Mouse (Mus musculus) hindbrain, embryonic 12.5 days (tissue): ENCODE results near the gene Entpd7. TPM values are rescaled to one million over a fixed set of nuclear protein-coding genes. Genes with fewer than 3 reads are reported as not detected.

Source experiments
- ATAC-seq: fragments of 200-750 bp; cut with Nextera tagmentation; 2 replicates; pipeline ENCODE4 v1.8.0; 2017; ENCODE audit warnings: moderate TSS enrichment; ENCODE audit not compliant: low FRiP score
- H3K27ac ChIP-seq: fragments of 300-500 bp; sonication (generic); 2 replicates; pipeline ENCODE4 v1.5.1; 2016; ENCODE audit warnings: mild to moderate bottlenecking
- H3K27me3 ChIP-seq: fragments of 300-500 bp; sonication (generic); 2 replicates; pipeline ENCODE4 v1.6.1; 2016; ENCODE audit warnings: mild to moderate bottlenecking
- H3K36me3 ChIP-seq: fragments of 300-500 bp; sonication (generic); 2 replicates; pipeline ENCODE4 v1.6.1; 2016; ENCODE audit warnings: mild to moderate bottlenecking
- H3K4me1 ChIP-seq: fragments of 300-500 bp; sonication (generic); 2 replicates; pipeline ENCODE4 v1.6.1; 2016
- H3K4me2 ChIP-seq: fragments of 300-500 bp; sonication (generic); replicated peaks from 2 replicates; pipeline ENCODE4 v1.6.1; 2016; ENCODE audit warnings: mild to moderate bottlenecking
- H3K4me3 ChIP-seq: fragments of 300-500 bp; sonication (generic); 2 replicates; pipeline ENCODE4 v1.5.1; 2016; ENCODE audit warnings: mild to moderate bottlenecking
- H3K9ac ChIP-seq: fragments of 300-500 bp; sonication (generic); 2 replicates; pipeline ENCODE4 v1.6.1; 2016; ENCODE audit warnings: mild to moderate bottlenecking, moderate library complexity
- H3K9me3 ChIP-seq: fragments of 300-500 bp; sonication (generic); replicated peaks from 2 replicates; pipeline ENCODE4 v1.6.1; 2016; ENCODE audit warnings: mild to moderate bottlenecking
- WGBS: fragments of 180-500 bp; shearing (Covaris S2); methylation state at CpG from one replicate; pipeline ENCODE4 v1.1.7; 2016; 5-methylcytosine and 5-hydroxymethylcytosine counted together
- polyA plus RNA-seq: library from polyadenylated mRNA; unstranded; fragments of >200 nt; fragmentation: Nextera tagmentation; extraction: Ambion mirVana; gene quantifications from 2 replicates; pipeline ENCODE4 v1.2.1, GENCODE M21; 2016

The Entpd7 gene
- polyA plus RNA-seq, 1 experiment from 2014 or later, result 10.5 TPM

DNA sequence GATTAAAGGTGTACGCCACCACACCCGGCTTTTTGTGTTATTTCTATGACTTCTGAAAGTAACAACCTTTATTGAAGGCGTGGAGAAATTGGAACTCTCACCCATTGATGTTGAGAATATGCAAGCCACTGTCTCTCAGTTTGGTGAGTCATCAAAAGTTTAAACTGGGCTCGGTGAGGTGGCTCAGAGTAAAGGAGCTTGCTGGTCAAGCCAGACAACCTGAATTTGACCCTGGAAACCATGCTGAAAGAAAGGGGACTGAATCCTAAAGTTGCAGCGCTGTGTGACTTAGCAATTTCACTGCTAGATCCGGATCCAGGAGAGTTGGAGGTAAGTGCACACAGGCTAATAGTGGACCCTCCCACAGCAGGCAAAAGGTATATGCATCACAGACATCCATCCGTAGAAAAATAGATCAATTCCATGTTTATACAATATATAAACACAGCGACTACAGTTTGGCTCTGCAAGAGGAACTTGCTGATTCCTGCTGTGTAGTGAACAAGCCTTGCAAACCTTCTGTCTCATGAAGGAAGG lies 10.9 kb upstream of the Entpd7 start:
- Histone ChIP-seq H3K9ac (no peak overlapping the region), H3K27ac (no peak overlapping the region), H3K4me2 (no peak overlapping the region), H3K9me3 (no peaks in the 10 kb centered on the region), H3K36me3 (no peaks in the 10 kb centered on the region), H3K4me3 (no peak overlapping the region), H3K4me1 (peaks cover 17% of the 10 kb centered on the region), H3K27me3 (peaks cover 3% of the 10 kb centered on the region; the same call in 1 of the 2 replicates)
- 86% methylated on average over 8 of the region's 8 CpGs for WGBS
- no peak for ATAC-seq

DNA sequence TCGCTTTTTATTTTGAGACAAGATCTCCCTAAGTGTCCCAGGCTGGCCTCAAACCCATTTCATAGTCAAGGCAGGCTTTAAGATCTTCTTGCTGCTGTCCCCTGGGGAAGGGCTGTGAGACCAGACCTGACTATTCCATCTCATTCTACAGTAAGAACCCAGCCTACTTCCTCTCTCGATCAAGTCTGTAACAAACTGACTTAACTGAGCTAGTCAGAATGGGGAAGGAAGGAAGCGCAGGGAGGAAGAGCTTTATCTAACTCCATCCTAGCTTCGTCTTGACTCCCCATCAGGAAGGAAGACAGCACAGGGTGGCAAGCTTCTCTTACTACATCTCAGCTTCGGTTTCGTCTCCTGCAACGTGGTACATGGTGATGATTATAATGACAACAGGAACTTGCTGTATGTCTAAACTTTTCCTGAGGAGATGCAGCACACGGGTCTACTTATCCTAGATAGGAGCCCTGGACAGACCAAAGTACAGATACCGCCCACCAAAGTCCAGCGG lies 9.9 kb upstream of the Entpd7 start:
- Histone ChIP-seq H3K9ac (no peak overlapping the region), H3K4me2 (no peak overlapping the region), H3K36me3 (no peaks in the 10 kb centered on the region), H3K4me3 (no peak overlapping the region), H3K27ac (no peak overlapping the region), H3K27me3 (peaks cover 4% of the 10 kb centered on the region; the same call in 1 of the 2 replicates), H3K9me3 (no peaks in the 10 kb centered on the region), H3K4me1 (peaks cover 13% of the 10 kb centered on the region)
- WGBS, result 86% methylated on average over 10 of the region's 10 CpGs
- no peak for ATAC-seq

DNA sequence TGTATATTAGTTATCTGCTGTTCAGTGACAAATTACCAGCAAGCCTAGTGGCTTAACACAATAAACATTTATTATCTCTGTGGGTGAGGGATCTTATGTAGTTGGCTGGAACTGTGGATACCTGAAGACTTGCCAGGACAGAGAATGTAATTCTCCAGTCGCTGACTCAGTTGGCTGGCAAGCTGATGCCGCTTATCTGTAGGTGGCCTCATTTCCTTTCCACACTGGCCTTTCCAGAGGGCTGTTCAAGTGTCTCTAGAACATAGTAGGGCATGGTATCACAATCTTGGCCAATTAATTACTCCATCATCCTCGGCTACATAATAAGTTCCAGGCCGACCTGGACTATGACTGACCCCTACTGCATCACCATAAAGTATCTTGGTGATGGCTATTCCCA lies 7.9 kb upstream of the Entpd7 start:
- peaks cover 6% of the 10 kb centered on the region; the same call in 1 of the 2 replicates for H3K27me3 ChIP-seq
- H3K4me1 ChIP-seq, result peaks cover 1% of the 10 kb centered on the region; the same call in 1 of the 2 replicates
- H3K4me2 ChIP-seq, result no peak overlapping the region
- no peak overlapping the region for H3K4me3 ChIP-seq
- H3K9me3 ChIP-seq, result no peaks in the 10 kb centered on the region
- no peaks in the 10 kb centered on the region for H3K36me3 ChIP-seq
- H3K27ac ChIP-seq, result no peak overlapping the region
- no peak for ATAC-seq
- no peak overlapping the region for H3K9ac ChIP-seq
- WGBS, result 89% methylated on average over 4 of the region's 4 CpGs

DNA sequence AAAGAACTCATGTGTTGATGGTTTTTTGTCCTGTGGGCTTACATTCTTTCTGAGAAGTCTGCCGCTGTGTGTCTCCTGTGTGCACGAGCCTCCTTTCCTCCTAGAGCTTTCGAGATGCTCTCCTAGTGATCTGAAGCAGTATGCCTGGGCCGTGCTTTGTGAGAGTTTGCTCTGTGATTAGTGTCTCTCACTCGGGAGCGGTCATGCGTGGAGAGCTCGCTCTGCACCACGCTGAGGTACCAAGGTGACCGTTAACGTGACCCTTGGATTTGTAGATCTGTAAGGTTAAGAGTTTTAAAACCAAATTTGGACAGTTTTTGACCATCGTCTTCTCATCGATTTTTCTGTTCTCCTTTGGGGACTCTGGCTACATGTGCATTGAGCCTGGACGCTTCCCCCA lies 3.3 kb downstream of the Entpd7 start:
- peaks cover 15% of the 10 kb centered on the region for H3K4me1 ChIP-seq
- WGBS, result 66% methylated on average over 14 of the region's 14 CpGs
- H3K9ac ChIP-seq, result no peak overlapping the region
- H3K4me2 ChIP-seq, result no peak overlapping the region
- H3K36me3 ChIP-seq, result peaks cover 6% of the 10 kb centered on the region; the same call in 1 of the 2 replicates
- no peak for ATAC-seq
- no peaks in the 10 kb centered on the region for H3K9me3 ChIP-seq
- H3K27ac ChIP-seq, result no peak overlapping the region
- H3K4me3 ChIP-seq, result no peak overlapping the region
- H3K27me3 ChIP-seq, result no peaks in the 10 kb centered on the region

DNA sequence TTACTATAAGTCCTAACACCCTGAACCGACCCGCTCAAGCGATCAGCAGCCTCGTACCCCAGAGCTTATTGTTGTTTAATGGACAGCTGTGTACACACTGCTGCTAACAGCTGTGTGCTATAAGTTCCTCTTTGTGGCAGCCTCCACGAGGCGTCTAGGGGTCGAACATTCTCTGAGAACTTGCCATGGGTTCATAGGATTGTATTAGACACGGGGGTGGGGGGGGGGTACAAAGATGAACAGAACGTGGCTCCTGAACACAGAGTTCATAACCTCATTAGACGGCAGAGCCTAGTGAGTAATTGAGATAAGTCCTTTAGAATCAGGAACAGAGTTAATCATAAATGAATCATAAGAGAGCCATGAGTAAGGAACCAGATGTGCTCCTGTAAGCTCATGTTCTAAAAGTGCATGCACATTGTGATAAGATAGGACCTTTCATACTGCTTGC lies 6.1 kb downstream of the Entpd7 start:
- Histone ChIP-seq H3K27ac (no peak overlapping the region), H3K9me3 (no peaks in the 10 kb centered on the region), H3K4me2 (no peak overlapping the region), H3K4me3 (no peak overlapping the region), H3K36me3 (peaks cover 16% of the 10 kb centered on the region), H3K9ac (no peak overlapping the region), H3K27me3 (no peaks in the 10 kb centered on the region), H3K4me1 (peaks cover 10% of the 10 kb centered on the region)
- WGBS, result 47% methylated on average over 10 of the region's 10 CpGs
- ATAC-seq, result no peak

DNA sequence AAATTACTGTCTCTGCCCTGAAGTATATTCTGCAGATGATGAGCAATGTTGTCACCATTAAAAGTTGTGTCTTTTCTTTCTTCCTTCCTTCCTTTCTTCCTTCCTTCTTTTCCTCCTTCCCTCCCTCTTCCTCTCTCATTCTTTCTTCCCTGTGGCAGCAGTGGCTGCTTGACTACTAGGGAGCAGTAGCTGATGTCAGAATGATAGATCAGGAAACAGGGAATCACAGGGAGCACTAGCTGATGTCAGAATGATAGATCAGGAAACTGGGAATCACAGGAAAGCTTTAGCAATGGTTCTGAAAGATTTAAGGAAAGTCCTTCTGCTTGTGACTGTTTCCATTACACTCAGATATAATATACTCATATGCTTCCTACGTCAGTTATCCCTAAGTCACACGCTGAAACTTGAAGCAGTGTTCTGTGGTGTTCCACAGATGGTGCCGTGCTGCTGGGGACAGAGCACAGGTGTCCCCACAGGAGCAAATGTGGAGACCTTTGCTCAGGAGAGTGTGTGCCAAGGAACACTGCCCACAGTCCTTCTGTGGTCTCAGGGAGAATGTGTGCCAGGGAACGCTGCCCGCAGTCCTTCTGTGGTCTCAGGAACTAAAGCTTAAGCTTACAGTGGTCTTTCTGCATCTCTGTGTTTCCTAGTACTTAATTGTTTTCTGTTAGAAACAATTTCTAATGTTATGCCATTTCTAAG lies 8.3 kb downstream of the Entpd7 start:
- 93% methylated on average over 5 of the region's 5 CpGs for WGBS
- Histone ChIP-seq H3K4me1 (peaks cover 4% of the 10 kb centered on the region; the same call in 1 of the 2 replicates), H3K9ac (no peak overlapping the region)

DNA sequence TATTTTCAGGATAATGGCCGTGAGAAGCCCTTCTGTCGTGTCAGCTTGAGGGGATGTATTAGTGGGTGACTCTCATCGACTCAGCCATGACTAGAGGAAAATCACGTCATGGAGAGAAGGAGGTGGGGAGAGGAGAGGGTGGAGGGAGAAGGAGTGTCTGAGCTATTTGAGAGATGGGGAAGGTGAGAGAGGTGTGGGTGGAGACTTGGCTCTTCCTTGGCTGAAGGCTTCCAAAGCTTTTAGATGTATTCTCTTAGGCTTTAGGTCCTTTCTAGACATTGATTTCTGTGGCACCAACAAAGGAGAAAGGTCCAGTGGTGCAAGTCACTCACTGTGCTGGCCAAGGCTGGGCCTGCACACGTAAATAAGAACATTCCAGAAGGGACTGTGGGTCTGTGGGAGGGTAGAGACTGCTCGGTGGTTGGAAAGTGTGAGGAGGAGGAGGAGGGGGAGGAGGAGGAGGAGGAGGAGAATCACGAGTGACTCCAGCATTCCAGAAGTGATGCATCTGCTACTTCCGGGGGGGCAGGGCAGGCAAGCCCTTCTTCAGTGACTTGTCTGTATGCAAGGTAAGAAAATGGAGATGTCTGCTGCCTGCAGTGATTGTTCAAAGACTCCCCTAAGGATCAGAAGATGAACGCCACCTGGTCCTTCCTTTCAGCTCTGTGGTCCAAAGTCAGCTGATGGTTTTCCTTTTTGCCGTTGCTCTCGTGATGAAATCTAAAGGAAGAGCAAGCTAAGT lies 9.7 kb downstream of the Entpd7 start:
- Histone ChIP-seq H3K4me2 (no peak overlapping the region), H3K27ac (no peak overlapping the region), H3K4me3 (no peak overlapping the region), H3K27me3 (no peaks in the 10 kb centered on the region), H3K9me3 (no peaks in the 10 kb centered on the region), H3K36me3 (peaks cover 31% of the 10 kb centered on the region), H3K9ac (no peak overlapping the region), H3K4me1 (0 out of 2 replicates have a peak, but pooled peaks cover 3% of the 10 kb centered on the region)
- 74% methylated on average over 11 of the region's 11 CpGs for WGBS
- ATAC-seq, result no peak

More for the DNA sequence above, 8.3 kb downstream of the Entpd7 start:
- peaks cover 26% of the 10 kb centered on the region for H3K36me3 ChIP-seq
- H3K4me2 ChIP-seq, result no peak overlapping the region
- no peak for ATAC-seq
- no peak overlapping the region for H3K27ac ChIP-seq
- H3K9me3 ChIP-seq, result no peaks in the 10 kb centered on the region
- H3K4me3 ChIP-seq, result no peak overlapping the region
- H3K27me3 ChIP-seq, result no peaks in the 10 kb centered on the region

DNA sequence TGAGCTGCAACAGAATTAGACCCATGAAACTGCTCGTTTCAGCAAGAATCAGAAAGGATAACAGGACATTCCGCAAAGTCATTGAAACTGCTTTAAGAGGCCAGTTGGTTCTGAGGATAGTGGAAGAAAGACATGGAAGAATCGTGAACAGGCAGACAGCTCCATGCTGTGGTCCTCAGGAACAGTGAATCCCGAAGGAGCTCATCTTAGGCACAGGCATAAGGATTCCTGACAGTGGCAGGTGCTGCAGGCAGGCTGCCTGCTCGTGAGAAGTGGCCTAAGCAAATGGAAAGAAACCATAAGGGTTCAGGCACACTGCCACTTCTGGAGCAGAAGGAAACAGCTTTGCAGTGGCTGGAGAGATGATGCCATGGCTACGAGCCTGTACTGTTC lies 10.3 kb downstream of the Entpd7 start:
- H3K27ac ChIP-seq, result no peak overlapping the region
- no peaks in the 10 kb centered on the region for H3K9me3 ChIP-seq
- H3K4me1 ChIP-seq, result 0 out of 2 replicates have a peak, but pooled peaks cover 3% of the 10 kb centered on the region
- ATAC-seq, result no peak
- H3K4me2 ChIP-seq, result no peak overlapping the region
- H3K4me3 ChIP-seq, result no peak overlapping the region
- 83% methylated on average over 6 of the region's 6 CpGs for WGBS
- H3K9ac ChIP-seq, result no peak overlapping the region
- peaks cover 37% of the 10 kb centered on the region for H3K36me3 ChIP-seq
- no peaks in the 10 kb centered on the region for H3K27me3 ChIP-seq

DNA sequence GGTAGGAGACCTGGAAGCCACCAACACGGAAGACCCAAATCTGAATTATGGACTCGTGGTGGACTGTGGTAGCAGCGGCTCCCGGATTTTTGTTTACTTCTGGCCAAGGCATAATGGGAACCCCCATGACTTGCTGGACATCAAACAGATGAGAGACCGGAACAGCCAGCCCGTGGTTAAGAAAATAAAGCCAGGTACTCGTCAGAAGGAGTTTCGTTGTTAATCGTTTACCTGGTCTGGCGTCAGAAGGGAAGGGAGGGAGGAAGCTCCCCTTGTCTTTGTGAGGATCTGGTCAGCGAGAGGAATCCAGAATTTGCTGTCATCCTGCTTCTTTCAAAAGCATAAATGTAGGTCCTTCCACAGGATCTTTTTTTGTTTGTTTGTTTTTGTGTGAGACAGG lies 14.7 kb downstream of the Entpd7 start:
- H3K4me1 ChIP-seq, result no peaks in the 10 kb centered on the region
- H3K4me2 ChIP-seq, result no peak overlapping the region
- no peak overlapping the region for H3K9ac ChIP-seq
- no peak overlapping the region for H3K27ac ChIP-seq
- peaks cover 63% of the 10 kb centered on the region for H3K36me3 ChIP-seq
- H3K4me3 ChIP-seq, result no peak overlapping the region
- H3K9me3 ChIP-seq, result no peaks in the 10 kb centered on the region
- 89% methylated on average over 11 of the region's 11 CpGs for WGBS
- ATAC-seq, result no peak
- no peaks in the 10 kb centered on the region for H3K27me3 ChIP-seq

DNA sequence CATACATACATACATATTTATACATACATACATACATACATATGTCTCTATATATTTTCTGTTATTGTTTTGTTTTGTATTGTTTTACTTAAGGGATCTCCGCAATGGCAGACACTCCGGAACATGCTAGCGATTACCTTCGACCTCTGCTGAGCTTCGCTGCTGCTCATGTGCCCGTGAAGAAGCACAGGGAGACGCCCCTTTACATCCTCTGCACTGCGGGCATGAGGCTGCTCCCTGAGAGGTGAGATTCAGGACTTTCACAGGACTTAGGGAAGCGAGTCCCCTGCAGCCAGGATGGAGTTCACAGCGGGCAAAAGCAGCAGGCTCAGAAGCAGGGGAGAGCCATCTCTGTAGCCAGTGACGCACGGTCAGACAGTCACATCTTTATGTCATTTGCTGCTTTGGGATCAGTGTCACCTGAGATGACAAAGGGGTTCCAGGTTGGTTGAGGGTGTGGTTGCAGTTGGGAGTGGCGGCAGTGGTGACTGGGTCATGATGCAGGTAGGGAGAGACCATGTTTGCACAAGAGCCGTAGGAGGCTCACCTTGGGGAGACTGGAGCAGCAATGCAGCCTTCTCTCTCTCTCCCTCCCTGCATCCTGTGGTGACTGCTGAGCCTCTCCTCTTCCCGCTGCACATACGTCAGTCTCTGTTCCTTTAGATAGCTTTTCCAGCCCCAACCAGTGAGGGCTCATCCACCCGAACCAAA lies 15.5 kb downstream of the Entpd7 start:
- peaks cover 58% of the 10 kb centered on the region for H3K36me3 ChIP-seq
- no peaks in the 10 kb centered on the region for H3K27me3 ChIP-seq
- H3K27ac ChIP-seq, result no peak overlapping the region
- H3K9ac ChIP-seq, result no peak overlapping the region
- H3K9me3 ChIP-seq, result no peaks in the 10 kb centered on the region
- no peak overlapping the region for H3K4me2 ChIP-seq
- WGBS, result 91% methylated on average over 17 of the region's 17 CpGs
- no peak for ATAC-seq
- no peak overlapping the region for H3K4me3 ChIP-seq
- no peaks in the 10 kb centered on the region for H3K4me1 ChIP-seq

DNA sequence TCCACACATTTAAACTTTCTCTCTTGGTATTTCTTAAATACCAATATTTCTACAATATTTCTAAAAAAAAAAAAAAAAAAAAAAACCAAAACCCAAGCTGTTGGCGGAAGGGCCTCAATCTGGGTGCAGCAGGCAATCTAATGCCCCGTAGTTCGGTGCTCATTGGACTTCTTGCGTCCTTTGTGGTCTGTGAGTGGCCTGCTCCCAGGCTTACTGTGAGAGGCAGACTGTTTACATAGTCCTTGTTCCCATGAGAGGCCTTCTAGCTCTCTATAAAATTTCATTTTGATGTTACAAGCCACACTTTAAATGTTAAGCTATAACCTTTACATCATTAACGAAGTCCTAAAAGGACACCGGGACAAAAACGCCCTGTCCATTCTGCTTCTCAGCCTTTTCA lies 18.7 kb downstream of the Entpd7 start:
- Histone ChIP-seq H3K4me1 (no peaks in the 10 kb centered on the region), H3K27ac (no peak overlapping the region), H3K9ac (no peak overlapping the region), H3K4me2 (no peak overlapping the region), H3K36me3 (peaks cover 41% of the 10 kb centered on the region), H3K9me3 (no peaks in the 10 kb centered on the region), H3K4me3 (no peak overlapping the region), H3K27me3 (no peaks in the 10 kb centered on the region)
- WGBS, result 95% methylated on average over 7 of the region's 7 CpGs
- no peak for ATAC-seq

DNA sequence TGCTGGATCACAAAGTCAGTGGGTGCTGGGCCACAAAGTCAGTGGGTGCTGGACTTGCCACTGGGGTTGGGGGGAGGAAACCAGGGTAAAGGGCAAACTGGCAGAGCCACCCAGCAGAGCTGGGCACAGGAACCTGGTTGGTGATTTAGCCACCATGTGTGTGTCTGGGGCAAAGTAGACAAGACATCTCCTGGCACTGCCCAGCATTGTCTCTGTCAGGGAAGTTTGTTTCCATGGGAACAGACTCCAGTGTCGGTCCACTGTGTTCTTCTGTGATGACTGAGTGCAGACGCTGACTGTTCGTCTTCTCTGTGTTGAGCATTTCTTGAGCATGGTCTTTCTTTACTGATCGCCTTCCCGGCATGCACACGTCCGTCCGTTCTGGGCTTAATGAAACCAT lies 19.8 kb downstream of the Entpd7 start:
- H3K27ac ChIP-seq, result no peak overlapping the region
- H3K4me1 ChIP-seq, result no peaks in the 10 kb centered on the region
- no peak overlapping the region for H3K4me2 ChIP-seq
- no peak overlapping the region for H3K9ac ChIP-seq
- 75% methylated on average over 8 of the region's 8 CpGs for WGBS
- H3K9me3 ChIP-seq, result no peaks in the 10 kb centered on the region
- H3K27me3 ChIP-seq, result no peaks in the 10 kb centered on the region
- no peak overlapping the region for H3K4me3 ChIP-seq
- H3K36me3 ChIP-seq, result peaks cover 38% of the 10 kb centered on the region
- ATAC-seq, result no peak
